Mouse (Mus musculus) CH12.LX (cell line): ENCODE measurements at regions not wholly inside any gene's neighbourhood (a gene's known extent, or its start where the extent isn't known, plus 50 kb on each side); places are given as distances from the start of the nearest gene placed in this dataset.

ENCODE experiments used
- CTCF ChIP-seq, 2 experiments: IDR thresholded peaks in 1 of 2; conservative IDR thresholded peaks in 1 of 2; 2 replicates each; pipeline ENCODE4 v1.5.1; 2011 to 2012; ENCODE audit warnings: low read depth in 2 of 2, low read length in 2 of 2, improper control_type of control experiment in 1 of 2, inconsistent platforms in 1 of 2, mild to moderate bottlenecking in 1 of 2, moderate library complexity in 1 of 2
- POLR2A ChIP-seq: IDR thresholded peaks from 2 replicates; pipeline ENCODE4 v1.6.1; 2011; ENCODE audit warnings: low read depth, mild to moderate bottlenecking, improper control_type of control experiment, low read length
- SIN3A ChIP-seq: IDR thresholded peaks from 2 replicates; pipeline ENCODE4 v1.6.1; 2012; ENCODE audit warnings: low read length, improper control_type of control experiment, inconsistent platforms
- USF1 ChIP-seq: IDR thresholded peaks from 2 replicates; pipeline ENCODE4 v1.6.1; 2014; ENCODE audit warnings: low read depth, mild to moderate bottlenecking, inconsistent platforms, low read length, improper control_type of control experiment

DNA sequence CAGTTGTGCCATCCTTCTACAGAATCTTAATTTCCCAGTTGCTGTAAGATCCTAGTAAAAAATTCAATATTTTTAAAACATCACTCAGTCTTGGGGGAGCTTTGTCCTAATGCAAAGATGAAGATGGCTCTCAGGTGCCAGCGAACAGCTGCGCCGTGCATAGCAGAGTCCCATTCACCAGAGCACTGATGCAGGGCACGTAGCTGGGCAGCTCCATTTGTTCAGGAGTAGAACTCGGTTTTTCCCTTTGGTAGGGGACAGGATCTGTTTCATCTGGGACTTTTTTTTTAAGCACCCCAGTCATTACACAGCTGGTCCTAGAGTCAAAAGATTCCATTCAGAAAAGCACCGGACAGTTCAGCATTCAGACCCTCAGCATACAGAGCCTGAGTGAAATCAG lies 101.4 kb upstream of the Fyn start:
- TF ChIP-seq POLR2A, result no peak
- TF ChIP-seq CTCF (conservative IDR thresholded peaks at IDR 0.05 in 1 of 2, IDR thresholded peaks at IDR 0.05 in 1 of 2; ENCODE audit: low read depth in 2 of 2, low read length in 2 of 2), result no peak
- TF ChIP-seq SIN3A, result no peak
- no peak for TF ChIP-seq USF1
